Mouse (Mus musculus): ENCODE results near the gene Gm42669.

GRCm38 (mm10) chr5:107497519-107498501, 9.6 kb upstream of the Gm42669 start:
- TF ChIP-seq ELF1 (IDR thresholded peaks at IDR 0.05; ENCODE audit: low read depth, low read length) = no peak
- no peak for TF ChIP-seq CTCF (IDR thresholded peaks at IDR 0.05 in 2 of 3, conservative IDR thresholded peaks at IDR 0.05 in 1 of 3; ENCODE audit: control insufficient read depth in 1 of 3, insufficient read depth in 1 of 3, low read depth in 2 of 3, low read length in 3 of 3, poor library complexity in 1 of 3, severe bottlenecking in 1 of 3)
- no peak for TF ChIP-seq USF2 (IDR thresholded peaks at IDR 0.05; ENCODE audit: borderline replicate concordance in 1 of 2, insufficient read depth in 1 of 2, low read depth in 1 of 2, low read length in 2 of 2)
- TF ChIP-seq POLR2A (IDR thresholded peaks at IDR 0.05; ENCODE audit: control insufficient read depth in 1 of 2, insufficient read depth in 1 of 2, low read depth in 1 of 2, low read length in 2 of 2, poor library complexity in 1 of 2) = no peak
- no peak for TF ChIP-seq MAFK (IDR thresholded peaks at IDR 0.05; ENCODE audit: borderline replicate concordance, low read depth, low read length)
- TF ChIP-seq CHD2 (IDR thresholded peaks at IDR 0.05; ENCODE audit: low read length) = no peak
- TF ChIP-seq USF1 (IDR thresholded peaks at IDR 0.05; ENCODE audit: low read depth, low read length) = no peak
- TF ChIP-seq RCOR1 (IDR thresholded peaks at IDR 0.05; ENCODE audit: low read depth, low read length) = no peak
- TF ChIP-seq TBP (IDR thresholded peaks at IDR 0.05; ENCODE audit: low read depth, low read length) = no peak
- TF ChIP-seq MXI1 (IDR thresholded peaks at IDR 0.05; ENCODE audit: low read depth, low read length) = no peak
- no peak for TF ChIP-seq POLR2AphosphoS5 (IDR thresholded peaks at IDR 0.05; ENCODE audit: borderline replicate concordance, low read depth, low read length)
- no peak for TF ChIP-seq POLR2AphosphoS2 (IDR thresholded peaks at IDR 0.05; ENCODE audit: low read length)
